Mouse (Mus musculus): ENCODE measurements around the gene Lect2.

DNA sequence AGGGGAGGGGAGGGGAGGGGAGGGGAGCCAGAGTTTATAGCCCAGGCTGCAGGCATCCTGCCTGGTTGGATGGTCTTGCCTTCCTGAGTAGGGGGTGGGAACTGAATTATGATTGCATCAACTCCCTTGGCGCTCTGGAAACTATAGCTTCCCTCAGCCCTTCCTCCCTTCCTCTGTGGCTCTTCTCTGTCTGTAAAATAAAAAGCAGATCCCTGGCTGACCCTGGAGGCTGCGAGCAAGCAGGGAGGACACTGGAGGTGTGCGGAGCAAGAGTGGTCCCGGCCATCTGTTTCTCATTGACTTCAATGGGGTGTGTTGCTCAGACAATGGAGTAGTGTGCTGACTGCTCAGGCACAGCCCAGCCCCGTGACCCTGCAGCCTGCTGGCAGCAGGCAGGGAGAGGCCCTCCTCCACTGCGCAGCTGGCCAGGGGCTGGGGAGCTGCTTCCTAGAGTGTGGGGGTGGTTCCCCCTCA, 33.7 kb upstream of the Lect2 start:
- TF ChIP-seq CTCF (IDR thresholded peaks at IDR 0.05; ENCODE audit: low read depth) (no peak), EP300 (optimal IDR thresholded peaks at IDR 0.05) (no peak)

All from stomach, postnatal 0 days (tissue).